Mouse (Mus musculus) hindbrain, embryonic 16.5 days (tissue): ENCODE measurements around the gene Tuba1a. TPM values are rescaled to one million over a fixed set of nuclear protein-coding genes. Genes with fewer than 3 reads are reported as not detected.
A peak's percentile ranks its signal among the peaks of the same experiment; 100 is the strongest.
"Not testable (repeated sequence)": the region's sequence is repeated elsewhere in the genome, so short reads cannot be mapped to it uniquely, and the experiment has no call there.

Experiments
- ATAC-seq: fragments of 200-750 bp; cut with Nextera tagmentation; 2 replicates; pipeline ENCODE4 v1.8.0; 2017; ENCODE audit warnings: moderate TSS enrichment, moderate library complexity
- H3K27ac ChIP-seq: fragments of 300-500 bp; sonication (generic); 2 replicates; pipeline ENCODE4 v1.5.1; 2014; ENCODE audit warnings: low read depth, mild to moderate bottlenecking, control low read depth, low read length, moderate library complexity
- H3K27me3 ChIP-seq: fragments of 300-500 bp; sonication (generic); replicated peaks from 2 replicates; pipeline ENCODE4 v1.6.1; 2014; ENCODE audit warnings: low read length; ENCODE audit not compliant: control insufficient read depth, insufficient read depth
- H3K36me3 ChIP-seq: fragments of 300-500 bp; sonication (generic); 2 replicates; pipeline ENCODE4 v1.6.1; 2014; ENCODE audit warnings: mild to moderate bottlenecking, low read length, moderate library complexity, mixed read lengths; ENCODE audit not compliant: control insufficient read depth, insufficient read depth
- H3K4me1 ChIP-seq: fragments of 300-500 bp; sonication (generic); 2 replicates; pipeline ENCODE4 v1.6.1; 2014; ENCODE audit warnings: low read depth, low read length; ENCODE audit not compliant: control insufficient read depth, insufficient read depth
- H3K4me2 ChIP-seq: fragments of 300-500 bp; sonication (generic); 2 replicates; pipeline ENCODE4 v1.6.1; 2014; ENCODE audit warnings: mild to moderate bottlenecking, low read length, control low read depth, moderate library complexity
- H3K4me3 ChIP-seq: fragments of 300-500 bp; sonication (generic); 2 replicates; pipeline ENCODE4 v1.5.1; 2014; ENCODE audit warnings: mild to moderate bottlenecking, low read length, control low read depth, moderate library complexity
- H3K9ac ChIP-seq: fragments of 300-500 bp; sonication (generic); 2 replicates; pipeline ENCODE4 v1.6.1; 2014; ENCODE audit warnings: low read depth, mild to moderate bottlenecking, control low read depth, low read length, moderate library complexity
- H3K9me3 ChIP-seq: fragments of 300-500 bp; sonication (generic); 2 replicates; pipeline ENCODE4 v1.6.1; 2014; ENCODE audit warnings: mild to moderate bottlenecking, low read length, moderate library complexity; ENCODE audit not compliant: control insufficient read depth
- WGBS: fragments of 180-500 bp; shearing (Covaris S2); extraction: QIAGEN DNeasy Blood & Tissue Kit; methylation state at CpG from one replicate; pipeline ENCODE4 v1.1.7; 2014; 5-methylcytosine and 5-hydroxymethylcytosine counted together
- polyA plus RNA-seq: library from polyadenylated mRNA; unstranded; fragments of >200 nt; fragmentation: Nextera tagmentation; extraction: Ambion mirVana; gene quantifications from 2 replicates; pipeline ENCODE4 v1.2.1, GENCODE M21; 2015

Gene Tuba1a
- polyA plus RNA-seq, 1 experiment from 2014 or later: 15,543 TPM

- H3K4me2 ChIP-seq: no peak overlapping the region
- H3K36me3 ChIP-seq: no peaks in the 10 kb centered on the region
- no peak for ATAC-seq
- H3K4me1 ChIP-seq: peaks cover 4% of the 10 kb centered on the region
- H3K9me3 ChIP-seq: no peaks in the 10 kb centered on the region
- no peaks in the 10 kb centered on the region for H3K27me3 ChIP-seq
- H3K4me3 ChIP-seq: no peak overlapping the region
- WGBS: 82% methylated on average over 5 of the region's 5 CpGs
- H3K9ac ChIP-seq: no peak overlapping the region
- no peak overlapping the region for H3K27ac ChIP-seq
Observed at GRCm38 (mm10) chr15:98957475-98957874, 4.0 kb upstream of the Tuba1a start.

- ATAC-seq: no peak
- Histone ChIP-seq H3K27me3 (no peaks in the 10 kb centered on the region), H3K4me1 (peaks cover 4% of the 10 kb centered on the region), H3K4me3 (no peak overlapping the region), H3K36me3 (no peaks in the 10 kb centered on the region), H3K9ac (no peak overlapping the region), H3K27ac (peak overlapping the region; percentile 99), H3K4me2 (peak overlapping the region; percentile 82), H3K9me3 (no peaks in the 10 kb centered on the region)
- 41% methylated on average over 4 of the region's 4 CpGs for WGBS
Observed at GRCm38 (mm10) chr15:98956000-98956399, 2.5 kb upstream of the Tuba1a start.

DNA sequence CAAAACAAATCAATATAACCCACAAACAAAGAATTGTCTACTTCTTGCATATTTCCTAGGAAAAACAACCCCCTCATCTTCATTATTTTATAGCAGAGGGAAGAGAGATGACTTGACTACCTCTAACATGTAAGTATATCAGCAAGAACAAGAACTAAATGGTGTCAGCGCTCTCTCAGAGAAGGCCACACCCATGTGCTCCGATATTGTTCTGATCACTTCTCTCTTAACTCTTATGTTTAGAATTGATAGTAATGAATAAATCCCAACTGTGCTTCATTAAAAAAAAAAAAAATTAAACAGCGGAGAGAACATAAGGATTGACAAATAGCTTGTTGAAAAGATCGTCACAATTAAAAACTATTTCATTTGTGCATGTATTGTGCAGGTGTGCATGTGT is 1.8 kb upstream of the Tuba1a start:
- Histone ChIP-seq H3K4me2 (peak overlapping the region; percentile 82), H3K27me3 (no peaks in the 10 kb centered on the region), H3K4me3 (peak overlapping the region; percentile 80), H3K27ac (peak overlapping the region; percentile 99), H3K36me3 (no peaks in the 10 kb centered on the region), H3K9me3 (no peaks in the 10 kb centered on the region), H3K4me1 (peaks cover 4% of the 10 kb centered on the region), H3K9ac (peak overlapping the region; percentile 65)
- no peak for ATAC-seq
- 33% methylated on average over 4 of the region's 4 CpGs for WGBS

GRCm38 (mm10) chr15:98954425-98955253 is 1.1 kb upstream of the Tuba1a start:
- WGBS: 6% methylated on average over 14 of the region's 14 CpGs
- H3K9ac ChIP-seq: peak overlapping the region; percentile 65
- no peaks in the 10 kb centered on the region for H3K36me3 ChIP-seq
- peak; percentile 3; the same call in 1 of the 2 replicates for ATAC-seq
- no peaks in the 10 kb centered on the region for H3K9me3 ChIP-seq
- H3K27me3 ChIP-seq: no peaks in the 10 kb centered on the region
- H3K4me2 ChIP-seq: peak overlapping the region; percentile 82
- peaks cover 4% of the 10 kb centered on the region for H3K4me1 ChIP-seq
- peak overlapping the region; percentile 99 for H3K27ac ChIP-seq
- H3K4me3 ChIP-seq: peak overlapping the region; percentile 80

- H3K27me3 ChIP-seq: no peaks in the 10 kb centered on the region
- H3K9me3 ChIP-seq: no peaks in the 10 kb centered on the region
- peak; percentile 41 for ATAC-seq
- WGBS: 0% methylated on average over 34 of the region's 41 CpGs
- peaks cover 12% of the 10 kb centered on the region for H3K4me1 ChIP-seq
- H3K4me3 ChIP-seq: peak overlapping the region; percentile 80
- H3K27ac ChIP-seq: peak overlapping the region; percentile 99
- peak overlapping the region; percentile 16; the same call in 1 of the 2 replicates for H3K4me2 ChIP-seq
- H3K36me3 ChIP-seq: no peaks in the 10 kb centered on the region
- peak overlapping the region; percentile 99 for H3K9ac ChIP-seq
Observed at GRCm38 (mm10) chr15:98952751-98953400, 627 bp downstream of the Tuba1a start.

DNA sequence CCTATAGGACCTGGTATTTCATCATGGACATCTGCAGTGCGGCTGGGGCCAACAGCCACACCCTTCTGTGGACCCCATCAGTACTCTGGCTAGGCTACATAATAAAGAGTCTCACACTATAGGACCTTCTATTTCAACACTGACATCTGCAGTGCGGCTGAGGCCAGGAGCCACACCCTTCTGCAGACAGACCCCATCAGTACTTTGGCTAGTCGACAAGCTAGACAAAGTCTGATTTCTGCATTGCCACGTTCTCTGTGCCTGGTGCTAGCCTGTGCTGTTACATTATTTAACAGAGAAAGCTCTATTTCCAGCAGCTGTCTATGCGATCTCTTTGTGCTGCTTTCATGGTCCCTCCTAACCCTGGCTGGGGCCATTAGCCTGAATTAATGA is 1.4 kb downstream of the Tuba1a start:
- Histone ChIP-seq H3K4me2 (peak overlapping the region; percentile 52), H3K4me3 (peak overlapping the region; percentile 80), H3K36me3 (no peaks in the 10 kb centered on the region), H3K9me3 (no peaks in the 10 kb centered on the region), H3K4me1 (peaks cover 19% of the 10 kb centered on the region), H3K9ac (peak overlapping the region; percentile 99), H3K27ac (peak overlapping the region; percentile 92), H3K27me3 (no peaks in the 10 kb centered on the region)
- 4% methylated on average over 5 of the region's 5 CpGs for WGBS
- ATAC-seq: peak; percentile 34; the same call in 1 of the 2 replicates

GRCm38 (mm10) chr15:98951122-98952062 is 2.1 kb downstream of the Tuba1a start:
- not testable (repeated sequence) for ATAC-seq, H3K27me3 ChIP-seq, H3K9me3 ChIP-seq, H3K36me3 ChIP-seq
- Histone ChIP-seq H3K4me2 (peak overlapping the region; percentile 52), H3K4me3 (peak overlapping the region; percentile 80), H3K27ac (peak overlapping the region; percentile 92), H3K4me1 (peaks cover 17% of the 10 kb centered on the region), H3K9ac (peak overlapping the region; percentile 99)
- WGBS: 25% methylated on average over 11 of the region's 15 CpGs

GRCm38 (mm10) chr15:98949607-98949892 is 4.0 kb downstream of the Tuba1a start:
- 22% methylated on average over 3 of the region's 3 CpGs for WGBS
- Histone ChIP-seq H3K4me1 (peaks cover 15% of the 10 kb centered on the region), H3K9ac (peak overlapping the region; percentile 26; the same call in 1 of the 2 replicates), H3K4me3 (peak overlapping the region; percentile 32), H3K27me3 (no peaks in the 10 kb centered on the region), H3K9me3 (no peaks in the 10 kb centered on the region), H3K27ac (no peak overlapping the region), H3K36me3 (no peaks in the 10 kb centered on the region), H3K4me2 (peak overlapping the region; percentile 61)
- no peak for ATAC-seq
